Mouse (Mus musculus) MEL (cell line): ENCODE data around the gene Zfp108.

Experiments
- BHLHE40 ChIP-seq: IDR thresholded peaks from 2 replicates; pipeline ENCODE4 v1.6.1; 2012; ENCODE audit warnings: low read depth, mild to moderate bottlenecking, inconsistent platforms, low read length, improper control_type of control experiment, borderline replicate concordance
- CTCF ChIP-seq, 3 experiments: IDR thresholded peaks in 2 of 3; conservative IDR thresholded peaks in 1 of 3; 2 replicates each; pipeline ENCODE4 v1.5.1; 2011 to 2012; ENCODE audit warnings: low read length in 3 of 3, low read depth in 2 of 3, mild to moderate bottlenecking in 2 of 3, improper control_type of control experiment in 1 of 3, inconsistent platforms in 1 of 3, mixed read lengths in 1 of 3, moderate library complexity in 1 of 3; ENCODE audit not compliant: control insufficient read depth in 1 of 3, insufficient read depth in 1 of 3, poor library complexity in 1 of 3, severe bottlenecking in 1 of 3
- ELF1 ChIP-seq: IDR thresholded peaks from 2 replicates; pipeline ENCODE4 v1.6.1; 2014; ENCODE audit warnings: low read depth, mild to moderate bottlenecking, inconsistent platforms, low read length, improper control_type of control experiment, moderate library complexity
- GABPA ChIP-seq: IDR thresholded peaks from 2 replicates; pipeline ENCODE4 v1.6.1; 2012; ENCODE audit warnings: low read depth, mild to moderate bottlenecking, inconsistent platforms, low read length, improper control_type of control experiment, moderate library complexity
- MAFK ChIP-seq: IDR thresholded peaks from 2 replicates; pipeline ENCODE4 v1.6.1; 2011; ENCODE audit warnings: low read depth, mild to moderate bottlenecking, low read length, improper control_type of control experiment, borderline replicate concordance
- MAX ChIP-seq: IDR thresholded peaks from 2 replicates; pipeline ENCODE4 v1.6.1; 2011; ENCODE audit warnings: low read length, improper control_type of control experiment
- POLR2A ChIP-seq, 2 experiments: IDR thresholded peaks; 2 replicates each; pipeline ENCODE4 v1.6.1; 2011 to 2012; ENCODE audit warnings: low read length in 2 of 2, mild to moderate bottlenecking in 2 of 2, control low read depth in 1 of 2, improper control_type of control experiment in 1 of 2, low read depth in 1 of 2, moderate library complexity in 1 of 2; ENCODE audit not compliant: control insufficient read depth in 1 of 2, insufficient read depth in 1 of 2, poor library complexity in 1 of 2
- POLR2AphosphoS2 ChIP-seq: IDR thresholded peaks from 2 replicates; pipeline ENCODE4 v1.6.1; 2011; ENCODE audit warnings: low read length, improper control_type of control experiment
- TAL1 ChIP-seq: IDR thresholded peaks from 2 replicates; pipeline ENCODE4 v1.6.1; 2012; ENCODE audit warnings: mild to moderate bottlenecking, inconsistent platforms, low read length, moderate library complexity, mixed read lengths

- TF ChIP-seq TAL1 (no peak), ELF1 (no peak), BHLHE40 (no peak), MAX (no peak), CTCF (IDR thresholded peaks at IDR 0.05 in 2 of 3, conservative IDR thresholded peaks at IDR 0.05 in 1 of 3; ENCODE audit: control insufficient read depth in 1 of 3, insufficient read depth in 1 of 3, low read depth in 2 of 3, low read length in 3 of 3, poor library complexity in 1 of 3, severe bottlenecking in 1 of 3) (peak; percentile 42 to 74 (median 58)), GABPA (no peak), MAFK (no peak), POLR2A (IDR thresholded peaks at IDR 0.05; ENCODE audit: control insufficient read depth in 1 of 2, insufficient read depth in 1 of 2, low read depth in 1 of 2, low read length in 2 of 2, poor library complexity in 1 of 2) (no peak), POLR2AphosphoS2 (no peak)
These were observed 33.1 kb downstream of the Zfp108 start for GRCm38 (mm10) chr7:24287670-24288069.
